Mouse (Mus musculus) bone marrow macrophage, adult 2 months (primary cell): ENCODE measurements around the gene Oog1. TPM values are rescaled to one million over a fixed set of nuclear protein-coding genes. Genes with fewer than 3 reads are reported as not detected.
"Not testable (repeated sequence)": the region's sequence is repeated elsewhere in the genome, so short reads cannot be mapped to it uniquely, and the experiment has no call there.

Experiments used
- H3K27ac ChIP-seq: 2 replicates; pipeline ENCODE4 v1.5.1; 2012; ENCODE audit warnings: low read depth, low read length; ENCODE audit not compliant: insufficient read depth
- H3K4me1 ChIP-seq: 2 replicates; pipeline ENCODE4 v1.6.1; 2012; ENCODE audit warnings: low read length; ENCODE audit not compliant: control insufficient read depth, insufficient read depth
- H3K4me3 ChIP-seq: 2 replicates; pipeline ENCODE4 v1.5.1; 2012; ENCODE audit warnings: mild to moderate bottlenecking, low read length, moderate library complexity; ENCODE audit not compliant: insufficient read depth
- polyA plus RNA-seq: library from polyadenylated mRNA; stranded (reverse); fragments of >200 nt; gene quantifications from 2 replicates; pipeline ENCODE4 v1.2.4, GENCODE M21; 2012; ENCODE audit not compliant: missing spikeins, insufficient read depth, insufficient read length

Oog1 gene
- polyA plus RNA-seq: not detected in 2 replicates

DNA sequence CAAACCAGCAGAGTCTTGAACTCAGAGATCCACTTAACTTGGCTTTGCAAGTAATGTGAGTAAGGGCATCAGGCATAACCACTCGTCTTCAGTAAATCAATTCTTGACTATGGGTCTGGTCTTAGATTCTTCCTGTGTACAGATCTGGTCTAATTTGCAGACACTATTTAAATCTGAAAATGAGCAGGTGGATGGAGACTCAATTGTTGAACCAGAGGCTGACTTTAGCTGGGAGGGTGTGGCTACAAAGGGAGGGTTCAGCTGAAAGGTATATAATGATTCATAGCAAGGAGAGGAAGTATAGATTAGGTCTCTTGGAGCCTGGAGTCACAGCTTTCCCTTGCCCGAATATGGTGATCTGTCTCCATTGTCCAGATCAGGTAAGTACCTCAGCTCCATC is at the start of gene Oog1:
Oog1 (plus strand) TSS at position 301 of the 400 bp plus-strand sequence.
- H3K4me1 ChIP-seq, H3K4me3 ChIP-seq, H3K27ac ChIP-seq: not testable (repeated sequence)

DNA sequence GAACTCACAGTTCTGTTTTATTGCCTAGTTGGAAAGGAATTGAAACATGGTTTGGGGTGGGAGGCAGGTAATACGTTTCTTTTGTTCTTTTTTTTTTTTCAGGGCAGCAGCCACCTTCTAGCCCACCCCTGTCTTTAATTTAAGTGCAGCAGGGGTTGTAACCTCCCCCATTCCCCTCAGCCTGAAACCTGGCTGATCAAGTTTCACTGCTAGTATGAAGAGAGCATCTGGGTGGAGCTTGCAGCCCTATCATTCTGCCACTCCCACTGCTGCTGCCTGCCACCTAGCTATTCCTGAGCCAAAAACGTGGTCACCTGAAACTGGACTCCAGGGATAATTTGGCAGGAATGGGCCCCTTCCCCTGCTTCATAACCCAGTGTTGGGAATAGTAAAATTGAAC is 1.1 kb upstream of the Oog1 start:
- H3K4me3 ChIP-seq, H3K27ac ChIP-seq, H3K4me1 ChIP-seq: not testable (repeated sequence)

DNA sequence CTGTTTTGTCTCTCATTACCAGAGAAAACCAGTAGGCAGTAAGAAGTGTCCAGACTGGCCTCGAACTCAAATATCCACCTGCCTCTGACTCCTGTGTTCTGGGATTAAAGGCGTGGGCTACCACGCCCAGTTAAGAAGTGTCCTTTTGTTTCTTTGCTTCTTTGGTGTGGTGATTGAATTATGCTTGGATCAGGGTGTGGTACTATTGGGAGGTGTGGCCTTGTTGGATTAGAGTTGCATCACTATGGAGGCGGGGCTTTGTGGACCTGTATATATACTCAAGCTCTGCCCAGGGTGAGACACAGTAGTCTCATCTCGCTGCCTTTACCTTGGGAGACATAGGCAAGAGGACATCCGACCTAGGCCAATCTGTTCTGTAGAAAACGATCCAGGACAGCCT is 16.1 kb downstream of the Oog1 start, which contains the start of gene Gm4027:
Gm4027 (plus strand) TSS at position 301 of the 400 bp plus-strand sequence.
- H3K27ac ChIP-seq, H3K4me3 ChIP-seq, H3K4me1 ChIP-seq: not testable (repeated sequence)

DNA sequence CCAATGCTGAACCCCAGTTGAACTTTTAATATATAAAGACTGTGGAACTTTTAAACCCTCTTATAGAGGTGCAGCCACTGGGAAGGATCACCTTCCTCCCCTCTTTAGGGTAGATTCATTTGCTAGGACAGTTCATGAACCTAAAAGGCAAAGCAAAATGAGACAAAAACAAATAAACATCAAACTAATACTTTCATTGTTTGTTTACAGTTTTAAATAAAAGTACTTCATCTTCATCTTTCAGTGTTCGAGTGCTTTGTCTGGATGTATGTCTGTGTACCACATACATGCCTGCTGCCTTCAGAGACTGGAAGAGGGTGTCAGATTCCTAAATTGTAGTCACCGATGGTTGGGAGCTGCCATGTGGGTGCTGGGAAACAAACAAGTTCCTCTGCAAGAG is 42.0 kb downstream of the Oog1 start, which contains the start of gene Gm16381:
Gm16381 (minus strand) TSS at position 101 of the 400 bp plus-strand sequence.
- not testable (repeated sequence) for H3K27ac ChIP-seq, H3K4me1 ChIP-seq, H3K4me3 ChIP-seq

DNA sequence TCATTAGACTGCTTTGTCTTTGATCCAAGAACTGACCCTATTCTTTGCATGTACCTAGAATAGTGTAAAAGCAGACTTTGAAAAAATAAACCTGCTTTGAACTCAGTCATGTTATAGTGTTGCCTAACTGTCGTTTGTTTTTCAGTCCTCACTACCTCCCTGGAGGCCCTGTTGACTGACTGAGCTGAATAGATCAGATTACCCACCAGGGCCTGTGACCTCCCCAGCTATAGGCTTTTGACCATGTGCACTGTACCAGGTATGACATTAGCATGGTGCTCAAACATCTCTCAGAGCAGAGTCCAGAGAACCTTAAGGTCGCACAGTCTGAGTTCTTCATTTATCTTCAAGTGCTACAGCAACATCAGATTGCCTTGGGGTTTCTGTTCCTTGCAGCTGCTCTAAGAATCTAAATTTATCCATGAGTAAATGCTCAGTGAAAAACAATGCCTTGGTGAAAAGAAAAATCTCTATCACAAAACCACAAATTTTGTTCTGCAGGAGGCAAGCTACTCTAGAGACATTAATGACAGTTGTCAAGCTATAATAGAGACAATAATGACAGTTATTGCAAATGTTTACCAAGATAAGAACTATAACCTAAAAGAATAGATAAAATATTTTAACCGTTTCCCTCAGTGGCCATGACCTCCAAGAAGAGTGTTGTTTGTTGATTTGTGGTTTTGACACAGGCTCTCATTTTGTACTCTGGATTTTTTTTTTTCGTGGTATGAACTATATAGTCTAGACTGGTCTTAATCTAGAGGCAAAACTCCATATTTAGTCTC is 50.6 kb downstream of the Oog1 start:
- not testable (repeated sequence) for H3K27ac ChIP-seq, H3K4me3 ChIP-seq, H3K4me1 ChIP-seq

Other genes with a start within 250 kb of the Oog1 start
- 134 and 139 TPM in 2 replicates for gene Sptlc2, start 214.3 kb upstream of the Oog1 start, polyA plus RNA-seq
- gene Slirp, start 158.8 kb upstream of the Oog1 start, polyA plus RNA-seq: 150 and 162 TPM in 2 replicates
- gene Alkbh1, start 158.7 kb upstream of the Oog1 start, polyA plus RNA-seq: 11.2 and 14.3 TPM in 2 replicates
- 83.4 and 83.5 TPM in 2 replicates for gene Snw1, start 130.4 kb upstream of the Oog1 start, polyA plus RNA-seq
- gene Gm5788, start 108.0 kb upstream of the Oog1 start, polyA plus RNA-seq: not detected in 2 replicates
- gene Gm8300, start 88.4 kb upstream of the Oog1 start, polyA plus RNA-seq: not detected in 2 replicates
- gene Gm4027, start 16.2 kb downstream of the Oog1 start, polyA plus RNA-seq: not detected in 2 replicates
- not detected in 2 replicates for gene Gm16381, start 41.9 kb downstream of the Oog1 start, polyA plus RNA-seq
- gene Gm21319, start 173.1 kb downstream of the Oog1 start, polyA plus RNA-seq: not detected in 2 replicates
- not detected in 2 replicates for gene Gm21936, start 192.8 kb downstream of the Oog1 start, polyA plus RNA-seq
- gene BB287469, start 213.9 kb downstream of the Oog1 start, polyA plus RNA-seq: not detected in 2 replicates
- gene Gm2001, start 239.7 kb downstream of the Oog1 start, polyA plus RNA-seq: not detected in 2 replicates